Mouse (Mus musculus) kidney, postnatal 0 days (tissue): ENCODE results near the gene Runx1. TPM values are rescaled to one million over a fixed set of nuclear protein-coding genes. Genes with fewer than 3 reads are reported as not detected.

ENCODE experiments used
- ATAC-seq: fragments of 200-750 bp; cut with Nextera tagmentation; replicated peaks from 2 replicates; pipeline ENCODE4 v1.8.0; 2017; ENCODE audit warnings: low read depth, moderate number of reproducible peaks, moderate TSS enrichment, moderate library complexity; ENCODE audit not compliant: low FRiP score
- DNase-seq: peaks from one replicate; pipeline ENCODE4 v3.0.0-alpha.2; 2016; ENCODE audit warnings: low spot score
- H3K27ac ChIP-seq: fragments of 300-500 bp; sonication (generic); 2 replicates; pipeline ENCODE4 v1.5.1; 2014; ENCODE audit warnings: mild to moderate bottlenecking
- H3K27me3 ChIP-seq: fragments of 300-500 bp; sonication (generic); 2 replicates; pipeline ENCODE4 v1.6.1; 2014; ENCODE audit warnings: low read length, mixed read lengths; ENCODE audit not compliant: insufficient read depth
- H3K36me3 ChIP-seq: fragments of 300-500 bp; sonication (generic); 2 replicates; pipeline ENCODE4 v1.6.1; 2014; ENCODE audit warnings: low read length, mixed read lengths; ENCODE audit not compliant: insufficient read depth
- H3K4me1 ChIP-seq: fragments of 300-500 bp; sonication (generic); replicated peaks from 2 replicates; pipeline ENCODE4 v1.6.1; 2014; ENCODE audit warnings: antibody characterized with exemption, low read length, mixed read lengths; ENCODE audit not compliant: insufficient read depth
- H3K4me2 ChIP-seq: fragments of 300-500 bp; sonication (generic); 2 replicates; pipeline ENCODE4 v1.6.1; 2014; ENCODE audit warnings: mild to moderate bottlenecking, low read length, moderate library complexity, mixed read lengths
- H3K4me3 ChIP-seq: fragments of 300-500 bp; sonication (generic); replicated peaks from 2 replicates; pipeline ENCODE4 v1.5.1; 2014; ENCODE audit warnings: low read depth, low read length
- H3K9ac ChIP-seq: fragments of 300-500 bp; sonication (generic); 2 replicates; pipeline ENCODE4 v1.6.1; 2014; ENCODE audit warnings: low read depth, low read length
- H3K9me3 ChIP-seq: fragments of 300-500 bp; sonication (generic); replicated peaks from 2 replicates; pipeline ENCODE4 v1.6.1; 2016; ENCODE audit warnings: low read length, inconsistent platforms, mixed read lengths
- CTCF ChIP-seq: IDR thresholded peaks from 2 replicates; pipeline ENCODE4 v1.5.1; 2016; ENCODE audit warnings: antibody characterized with exemption, low read depth, mild to moderate bottlenecking, moderate library complexity
- WGBS: fragments of 180-500 bp; shearing (Covaris S2); extraction: QIAGEN DNeasy Blood & Tissue Kit; methylation state at CpG from one replicate; pipeline ENCODE4 v1.1.7; 2014; 5-methylcytosine and 5-hydroxymethylcytosine counted together
- polyA plus RNA-seq: library from polyadenylated mRNA; unstranded; fragments of >200 nt; fragmentation: Nextera tagmentation; extraction: Ambion mirVana; gene quantifications from 2 replicates; pipeline ENCODE4 v1.2.1, GENCODE M21; 2015

Gene Runx1
- polyA plus RNA-seq, 1 experiment from 2014 or later, result 1.6 TPM

GRCm38 (mm10) chr16:92816092-92816491, 9.9 kb downstream of the Runx1 start:
- Histone ChIP-seq H3K4me1 (no peaks in the 10 kb centered on the region), H3K9ac (no peak overlapping the region), H3K27ac (no peak overlapping the region), H3K36me3 (no peaks in the 10 kb centered on the region), H3K4me2 (no peak overlapping the region), H3K9me3 (no peaks in the 10 kb centered on the region), H3K4me3 (no peak overlapping the region), H3K27me3 (no peaks in the 10 kb centered on the region)
- TF ChIP-seq CTCF, result no peak
- DNase-seq, result no peak
- 91% methylated on average over 7 of the region's 7 CpGs for WGBS
- ATAC-seq, result no peak

GRCm38 (mm10) chr16:92815195-92815527, 10.8 kb downstream of the Runx1 start:
- no peaks in the 10 kb centered on the region for H3K4me1 ChIP-seq
- no peaks in the 10 kb centered on the region for H3K9me3 ChIP-seq
- ATAC-seq (no peak), DNase-seq (no peak)
- H3K4me3 ChIP-seq, result no peak overlapping the region
- H3K27me3 ChIP-seq, result no peaks in the 10 kb centered on the region
- H3K9ac ChIP-seq, result no peak overlapping the region
- H3K4me2 ChIP-seq, result no peak overlapping the region
- H3K36me3 ChIP-seq, result no peaks in the 10 kb centered on the region
- no peak for TF ChIP-seq CTCF
- no peak overlapping the region for H3K27ac ChIP-seq
- WGBS, result 79% methylated on average over 2 of the region's 2 CpGs

GRCm38 (mm10) chr16:92814366-92815194, 11.4 kb downstream of the Runx1 start:
- H3K9me3 ChIP-seq, result no peaks in the 10 kb centered on the region
- no peak overlapping the region for H3K9ac ChIP-seq
- WGBS, result 70% methylated on average over 5 of the region's 5 CpGs
- no peak overlapping the region for H3K4me2 ChIP-seq
- no peaks in the 10 kb centered on the region for H3K36me3 ChIP-seq
- H3K4me3 ChIP-seq, result no peak overlapping the region
- ATAC-seq (no peak), DNase-seq (no peak)
- no peaks in the 10 kb centered on the region for H3K4me1 ChIP-seq
- no peaks in the 10 kb centered on the region for H3K27me3 ChIP-seq
- peak; percentile 30; the same call in 1 of the 2 replicates for TF ChIP-seq CTCF
- H3K27ac ChIP-seq, result no peak overlapping the region

- TF ChIP-seq CTCF, result no peak
- H3K36me3 ChIP-seq, result no peaks in the 10 kb centered on the region
- 63% methylated on average over 3 of the region's 3 CpGs for WGBS
- H3K9ac ChIP-seq, result no peak overlapping the region
- ATAC-seq (no peak), DNase-seq (no peak)
- H3K4me1 ChIP-seq, result no peaks in the 10 kb centered on the region
- H3K4me2 ChIP-seq, result no peak overlapping the region
- no peaks in the 10 kb centered on the region for H3K27me3 ChIP-seq
- H3K9me3 ChIP-seq, result no peaks in the 10 kb centered on the region
- H3K4me3 ChIP-seq, result no peak overlapping the region
- no peak overlapping the region for H3K27ac ChIP-seq
Measured at GRCm38 (mm10) chr16:92812405-92812804, 13.5 kb downstream of the Runx1 start.

GRCm38 (mm10) chr16:92810568-92811240, 15.2 kb downstream of the Runx1 start:
- Histone ChIP-seq H3K36me3 (no peaks in the 10 kb centered on the region), H3K27me3 (no peaks in the 10 kb centered on the region), H3K4me2 (no peak overlapping the region), H3K27ac (no peak overlapping the region), H3K9ac (no peak overlapping the region), H3K4me3 (no peak overlapping the region), H3K9me3 (no peaks in the 10 kb centered on the region), H3K4me1 (no peaks in the 10 kb centered on the region)
- ATAC-seq, result no peak
- DNase-seq, result no peak
- WGBS, result 90% methylated on average over 8 of the region's 8 CpGs
- TF ChIP-seq CTCF, result no peak

- H3K9me3 ChIP-seq, result no peaks in the 10 kb centered on the region
- 83% methylated on average over 8 of the region's 8 CpGs for WGBS
- no peak overlapping the region for H3K27ac ChIP-seq
- DNase-seq (no peak), ATAC-seq (no peak)
- no peaks in the 10 kb centered on the region for H3K36me3 ChIP-seq
- H3K4me1 ChIP-seq, result no peaks in the 10 kb centered on the region
- no peak overlapping the region for H3K4me2 ChIP-seq
- no peak for TF ChIP-seq CTCF
- no peaks in the 10 kb centered on the region for H3K27me3 ChIP-seq
- no peak overlapping the region for H3K9ac ChIP-seq
- no peak overlapping the region for H3K4me3 ChIP-seq
Measured at GRCm38 (mm10) chr16:92807772-92808171, 18.2 kb downstream of the Runx1 start.
